Mouse (Mus musculus): ENCODE data around the gene Bmp2. TPM values are rescaled to one million over a fixed set of nuclear protein-coding genes. Genes with fewer than 3 reads are reported as not detected.

Bmp2 gene
- 0.92 TPM for polyA plus RNA-seq (2014; fragmentation: Illumina TruSeq; extraction: RNeasy Lipid Tissue Mini Kit (QIAGEN cat#74804); ENCODE audit: low read depth, low replicate concordance)

GRCm38 (mm10) chr2:133552031-133552841, at the start of gene Bmp2:
Bmp2 (plus strand) TSS chr2:133552159.

